Mouse (Mus musculus) heart, embryonic 16.5 days (tissue): ENCODE measurements around the gene Ces5a. TPM values are rescaled to one million over a fixed set of nuclear protein-coding genes. Genes with fewer than 3 reads are reported as not detected.
A peak's percentile ranks its signal among the peaks of the same experiment; 100 is the strongest.

Experiments used
- ATAC-seq: fragments of 200-750 bp; cut with Nextera tagmentation; replicated peaks from 2 replicates; pipeline ENCODE4 v1.8.0; 2017; ENCODE audit warnings: moderate number of reproducible peaks; ENCODE audit not compliant: insufficient read depth, low FRiP score; ENCODE audit errors: extremely low read depth
- H3K27ac ChIP-seq: fragments of 300-500 bp; sonication (generic); 2 replicates; pipeline ENCODE4 v1.5.1; 2014; ENCODE audit warnings: mild to moderate bottlenecking, low read length, control low read depth, moderate library complexity
- H3K27me3 ChIP-seq: fragments of 300-500 bp; sonication (generic); 2 replicates; pipeline ENCODE4 v1.6.1; 2014; ENCODE audit warnings: low read length, mixed read lengths; ENCODE audit not compliant: control insufficient read depth, insufficient read depth
- H3K36me3 ChIP-seq: fragments of 300-500 bp; sonication (generic); 2 replicates; pipeline ENCODE4 v1.6.1; 2014; ENCODE audit not compliant: control insufficient read depth, insufficient read depth
- H3K4me1 ChIP-seq: fragments of 300-500 bp; sonication (generic); 2 replicates; pipeline ENCODE4 v1.6.1; 2014; ENCODE audit warnings: low read length, mixed read lengths; ENCODE audit not compliant: control insufficient read depth, insufficient read depth
- H3K4me2 ChIP-seq: fragments of 300-500 bp; sonication (generic); 2 replicates; pipeline ENCODE4 v1.6.1; 2014; ENCODE audit warnings: low read depth, mild to moderate bottlenecking, control low read depth, low read length
- H3K4me3 ChIP-seq: fragments of 300-500 bp; sonication (generic); 2 replicates; pipeline ENCODE4 v1.5.1; 2014; ENCODE audit warnings: mild to moderate bottlenecking, control low read depth, low read length
- H3K9ac ChIP-seq: fragments of 300-500 bp; sonication (generic); 2 replicates; pipeline ENCODE4 v1.6.1; 2014; ENCODE audit warnings: low read length, control low read depth
- H3K9me3 ChIP-seq: fragments of 300-500 bp; sonication (generic); replicated peaks from 2 replicates; pipeline ENCODE4 v1.6.1; 2016; ENCODE audit warnings: low read length; ENCODE audit not compliant: control insufficient read depth
- WGBS: fragments of 180-500 bp; shearing (Covaris S2); extraction: QIAGEN DNeasy Blood & Tissue Kit; methylation state at CpG from one replicate; pipeline ENCODE4 v1.1.7; 2014; 5-methylcytosine and 5-hydroxymethylcytosine counted together
- polyA plus RNA-seq: library from polyadenylated mRNA; unstranded; fragments of >200 nt; fragmentation: Nextera tagmentation; extraction: Ambion mirVana; gene quantifications from 2 replicates; pipeline ENCODE4 v1.2.1, GENCODE M21; 2015

The Ces5a gene
- polyA plus RNA-seq, 1 experiment from 2014 or later = 0.28 TPM

DNA sequence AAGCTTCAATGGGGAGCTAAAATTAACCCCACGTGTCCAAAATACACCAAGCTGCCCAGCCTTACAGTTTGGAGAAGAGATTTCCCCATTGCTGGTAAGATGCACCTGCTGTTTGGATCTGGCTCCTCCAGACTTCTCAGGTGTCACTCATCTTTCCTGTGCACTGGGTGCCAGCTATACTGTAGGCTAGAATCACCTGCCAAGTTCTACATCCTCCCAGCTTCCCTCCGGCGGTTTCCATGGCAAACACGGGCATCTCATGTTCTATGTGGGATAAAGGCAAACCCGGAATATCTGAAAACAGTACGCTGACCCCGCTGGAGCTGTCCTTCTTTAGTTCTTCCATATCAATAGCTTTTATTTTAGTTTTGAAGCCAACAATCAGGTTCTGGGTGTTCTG is 27.9 kb upstream of the Ces5a start:
- Histone ChIP-seq H3K36me3 (no peaks in the 10 kb centered on the region), H3K4me3 (no peak overlapping the region), H3K9ac (no peak overlapping the region), H3K4me1 (no peaks in the 10 kb centered on the region; the same call in 1 of the 2 replicates), H3K27me3 (no peaks in the 10 kb centered on the region), H3K4me2 (no peak overlapping the region), H3K9me3 (peaks cover 6% of the 10 kb centered on the region), H3K27ac (no peak overlapping the region)
- WGBS = 75% methylated on average over 7 of the region's 7 CpGs
- ATAC-seq = no peak

DNA sequence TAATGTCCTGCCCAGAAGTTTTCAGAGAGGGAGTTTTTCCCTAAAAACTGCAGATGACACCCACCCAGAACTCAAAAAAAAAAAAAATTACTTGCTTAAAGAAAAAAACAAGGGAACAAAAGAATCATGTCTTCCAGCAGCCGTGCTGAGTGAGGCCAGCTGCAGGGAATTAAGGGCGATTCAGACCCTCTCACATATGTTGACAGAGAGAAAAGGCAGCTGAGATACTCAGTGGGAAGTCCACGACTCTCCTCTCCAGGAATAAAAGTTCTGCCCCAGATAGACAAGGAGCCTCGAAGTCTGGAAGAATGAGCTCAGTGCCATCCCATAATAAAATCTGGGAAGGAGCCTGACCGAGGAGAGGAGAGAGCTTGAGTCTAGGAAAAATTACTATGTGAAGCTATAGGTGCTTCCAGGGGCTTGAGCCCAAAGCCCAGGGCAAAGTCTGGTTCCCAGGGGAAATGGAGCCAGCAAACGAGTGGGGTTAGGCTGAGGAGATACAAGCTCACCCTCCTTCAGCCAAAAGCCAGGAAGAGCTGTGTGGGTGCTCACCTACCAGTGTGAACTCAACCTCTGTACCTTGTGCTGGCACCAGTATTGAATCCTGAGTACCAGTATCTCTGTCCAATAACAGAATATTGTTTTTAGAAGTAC is 27.1 kb upstream of the Ces5a start:
- no peak overlapping the region for H3K9ac ChIP-seq

DNA sequence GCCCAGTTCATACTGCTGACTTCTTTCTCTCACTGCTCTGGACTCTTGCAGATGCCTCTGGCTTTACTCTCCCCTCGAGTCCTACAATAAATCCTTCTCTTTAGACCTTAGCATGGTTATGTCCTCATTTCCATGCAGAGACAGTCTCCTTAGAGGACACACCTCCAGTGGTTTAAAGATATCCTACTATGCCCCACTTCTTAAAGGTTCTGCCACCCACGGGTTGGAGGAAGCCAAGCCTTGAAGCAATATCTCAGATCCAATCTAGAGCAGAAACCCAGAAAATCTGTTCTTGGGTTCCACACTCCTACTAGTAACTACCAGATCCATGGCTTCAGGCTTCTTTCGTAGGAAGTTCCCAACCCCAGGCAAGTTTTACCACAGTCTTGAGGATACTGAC is 25.6 kb upstream of the Ces5a start:
- H3K27me3 ChIP-seq = no peaks in the 10 kb centered on the region
- WGBS = 76% methylated on average over 3 of the region's 3 CpGs
- H3K36me3 ChIP-seq = no peaks in the 10 kb centered on the region
- H3K27ac ChIP-seq = no peak overlapping the region
- no peaks in the 10 kb centered on the region; the same call in 1 of the 2 replicates for H3K4me1 ChIP-seq
- no peak for ATAC-seq
- H3K9ac ChIP-seq = no peak overlapping the region
- H3K4me2 ChIP-seq = no peak overlapping the region
- H3K9me3 ChIP-seq = no peaks in the 10 kb centered on the region
- H3K4me3 ChIP-seq = no peak overlapping the region

More for the DNA sequence above, 27.1 kb upstream of the Ces5a start:
- Histone ChIP-seq H3K9me3 (no peaks in the 10 kb centered on the region), H3K4me2 (no peak overlapping the region), H3K27me3 (no peaks in the 10 kb centered on the region), H3K4me1 (no peaks in the 10 kb centered on the region; the same call in 1 of the 2 replicates), H3K4me3 (no peak overlapping the region), H3K27ac (0 out of 2 replicates have a peak overlapping the region, but pooled peaks have one; percentile 7), H3K36me3 (no peaks in the 10 kb centered on the region)
- ATAC-seq = peak; percentile 63
- WGBS = 29% methylated on average over 6 of the region's 6 CpGs

- 76% methylated on average over 2 of the region's 2 CpGs for WGBS
- no peak overlapping the region for H3K4me2 ChIP-seq
- H3K27ac ChIP-seq = no peak overlapping the region
- no peaks in the 10 kb centered on the region; the same call in 1 of the 2 replicates for H3K4me1 ChIP-seq
- H3K4me3 ChIP-seq = no peak overlapping the region
- H3K36me3 ChIP-seq = no peaks in the 10 kb centered on the region
- no peak for ATAC-seq
- no peaks in the 10 kb centered on the region for H3K27me3 ChIP-seq
- no peak overlapping the region for H3K9ac ChIP-seq
- H3K9me3 ChIP-seq = peaks cover 2% of the 10 kb centered on the region
Observed at GRCm38 (mm10) chr8:93559696-93560095, 24.1 kb upstream of the Ces5a start.

GRCm38 (mm10) chr8:93502634-93503033 is 33.0 kb downstream of the Ces5a start:
- no peak for ATAC-seq
- Histone ChIP-seq H3K4me3 (no peak overlapping the region), H3K9me3 (no peaks in the 10 kb centered on the region), H3K36me3 (no peaks in the 10 kb centered on the region), H3K4me1 (no peaks in the 10 kb centered on the region), H3K27ac (no peak overlapping the region), H3K9ac (no peak overlapping the region), H3K4me2 (no peak overlapping the region), H3K27me3 (no peaks in the 10 kb centered on the region)
- WGBS = 66% methylated on average over 3 of the region's 3 CpGs

DNA sequence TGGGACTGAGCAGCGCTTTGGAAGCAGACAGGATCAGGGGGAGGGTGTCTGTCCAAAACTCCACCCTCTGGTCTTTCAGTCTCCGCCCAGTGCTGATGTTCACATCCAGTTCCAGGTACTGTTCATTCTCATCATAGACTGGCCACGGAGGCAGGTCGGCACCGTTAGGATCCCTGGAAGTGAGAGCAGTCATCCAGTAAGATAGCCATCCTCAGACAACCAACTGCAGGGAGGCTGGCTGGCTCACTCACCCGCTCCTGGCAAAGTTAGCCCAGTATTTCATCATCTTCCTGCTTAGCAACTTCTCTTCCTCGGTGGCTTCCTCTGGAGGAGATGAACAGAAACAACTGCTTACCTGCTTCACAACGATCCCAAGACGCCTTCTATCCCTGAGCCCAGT is 36.2 kb downstream of the Ces5a start:
- H3K4me1 ChIP-seq = no peaks in the 10 kb centered on the region
- ATAC-seq = no peak
- H3K36me3 ChIP-seq = no peaks in the 10 kb centered on the region
- H3K27ac ChIP-seq = no peak overlapping the region
- no peaks in the 10 kb centered on the region for H3K27me3 ChIP-seq
- 37% methylated on average over 9 of the region's 9 CpGs for WGBS
- H3K4me3 ChIP-seq = no peak overlapping the region
- no peak overlapping the region for H3K9ac ChIP-seq
- H3K9me3 ChIP-seq = no peaks in the 10 kb centered on the region
- H3K4me2 ChIP-seq = no peak overlapping the region

GRCm38 (mm10) chr8:93495330-93495729 is 40.3 kb downstream of the Ces5a start:
- Histone ChIP-seq H3K9me3 (no peaks in the 10 kb centered on the region), H3K4me3 (no peak overlapping the region)
- 17% methylated on average over 6 of the region's 6 CpGs for WGBS

GRCm38 (mm10) chr8:93488743-93489142 is 46.9 kb downstream of the Ces5a start:
- ATAC-seq = no peak
- 21% methylated on average over 4 of the region's 4 CpGs for WGBS
- Histone ChIP-seq H3K9ac (no peak overlapping the region), H3K27ac (no peak overlapping the region), H3K4me3 (no peak overlapping the region), H3K27me3 (no peaks in the 10 kb centered on the region), H3K36me3 (no peaks in the 10 kb centered on the region), H3K9me3 (no peaks in the 10 kb centered on the region), H3K4me1 (no peaks in the 10 kb centered on the region), H3K4me2 (no peak overlapping the region)

More at GRCm38 (mm10) chr8:93495330-93495729, 40.3 kb downstream of the Ces5a start:
- Histone ChIP-seq H3K4me2 (no peak overlapping the region), H3K36me3 (no peaks in the 10 kb centered on the region), H3K4me1 (no peaks in the 10 kb centered on the region), H3K27me3 (no peaks in the 10 kb centered on the region), H3K27ac (no peak overlapping the region), H3K9ac (no peak overlapping the region)
- ATAC-seq = no peak

DNA sequence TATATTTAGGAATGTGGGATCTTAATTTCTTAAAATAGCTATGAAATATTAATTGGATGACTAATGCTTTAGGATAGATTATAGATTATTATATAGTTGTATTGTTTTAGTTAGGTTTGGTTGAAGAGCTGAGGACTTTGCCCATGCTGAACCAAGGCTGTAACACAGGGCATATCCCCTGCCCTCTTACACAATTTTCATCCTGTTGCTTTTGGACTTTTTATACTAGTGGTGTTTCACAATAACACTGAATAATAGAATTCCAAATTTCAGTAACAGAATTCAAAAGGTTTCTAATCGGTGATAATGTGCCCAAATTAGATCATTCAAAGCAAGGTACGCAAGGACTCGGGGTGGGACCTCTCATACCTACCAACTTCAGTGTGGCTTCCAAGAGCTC is 57.4 kb downstream of the Ces5a start:
- Histone ChIP-seq H3K4me2 (no peak overlapping the region), H3K9me3 (no peaks in the 10 kb centered on the region), H3K4me3 (no peak overlapping the region), H3K27me3 (no peaks in the 10 kb centered on the region), H3K4me1 (no peaks in the 10 kb centered on the region), H3K36me3 (no peaks in the 10 kb centered on the region), H3K9ac (no peak overlapping the region), H3K27ac (no peak overlapping the region)
- 88% methylated on average over 3 of the region's 3 CpGs for WGBS
- no peak for ATAC-seq
